Mouse (Mus musculus): ENCODE results near the gene Gm3033.
"Not testable (repeated sequence)": the region's sequence is repeated elsewhere in the genome, so short reads cannot be mapped to it uniquely, and the experiment has no call there.

Gene Gm3033

GRCm38 (mm10) chr14:3845945-3846344 is at the start of gene Gm3033:
Gene Gm3033, plus strand, starts transcription at chr14:3846245.
- DNase-seq = not testable (repeated sequence)

- not testable (repeated sequence) for DNase-seq
Measured at GRCm38 (mm10) chr14:3809774-3810173, 36.3 kb upstream of the Gm3033 start, which contains the start of gene Gm3002. Gene Gm3002, plus strand, starts transcription at chr14:3810074.

GRCm38 (mm10) chr14:3883872-3884271 is 37.8 kb downstream of the Gm3033 start, which contains the start of gene Gm2916:
Gene Gm2916, plus strand, starts transcription at chr14:3884172.
- DNase-seq = not testable (repeated sequence)
